Mouse (Mus musculus): ENCODE data around the gene Fgb. TPM values are rescaled to one million over a fixed set of nuclear protein-coding genes. Genes with fewer than 3 reads are reported as not detected.
A peak's percentile ranks its signal among the peaks of the same experiment; 100 is the strongest.

Fgb gene
- polyA plus RNA-seq, 1 experiment from 2014 or later = 7.0 TPM

- no peak overlapping the region for H3K4me2 ChIP-seq (replicated peaks)
- peaks cover 5% of the 10 kb centered on the region for H3K4me1 ChIP-seq (replicated peaks)
- ATAC-seq = no peak
Measured at GRCm38 (mm10) chr3:83053758-83054157, 4.1 kb upstream of the Fgb start.

GRCm38 (mm10) chr3:83053126-83053525 is 3.5 kb upstream of the Fgb start:
- Histone ChIP-seq H3K36me3 (no peaks in the 10 kb centered on the region), H3K27me3 (replicated peaks) (no peaks in the 10 kb centered on the region), H3K4me1 (replicated peaks) (peaks cover 5% of the 10 kb centered on the region), H3K27ac (no peak overlapping the region), H3K4me3 (replicated peaks) (no peak overlapping the region), H3K9ac (no peak overlapping the region), H3K4me2 (replicated peaks) (no peak overlapping the region), H3K9me3 (no peaks in the 10 kb centered on the region)
- ATAC-seq = no peak
- WGBS = 86% methylated on average over 7 of the region's 7 CpGs

More at GRCm38 (mm10) chr3:83053758-83054157, 4.1 kb upstream of the Fgb start:
- no peak overlapping the region for H3K27ac ChIP-seq
- WGBS = 25% methylated on average over 10 of the region's 10 CpGs
- no peak overlapping the region for H3K9ac ChIP-seq
- no peaks in the 10 kb centered on the region for H3K27me3 ChIP-seq (replicated peaks)
- no peak overlapping the region for H3K4me3 ChIP-seq (replicated peaks)
- H3K36me3 ChIP-seq = no peaks in the 10 kb centered on the region
- no peaks in the 10 kb centered on the region for H3K9me3 ChIP-seq

DNA sequence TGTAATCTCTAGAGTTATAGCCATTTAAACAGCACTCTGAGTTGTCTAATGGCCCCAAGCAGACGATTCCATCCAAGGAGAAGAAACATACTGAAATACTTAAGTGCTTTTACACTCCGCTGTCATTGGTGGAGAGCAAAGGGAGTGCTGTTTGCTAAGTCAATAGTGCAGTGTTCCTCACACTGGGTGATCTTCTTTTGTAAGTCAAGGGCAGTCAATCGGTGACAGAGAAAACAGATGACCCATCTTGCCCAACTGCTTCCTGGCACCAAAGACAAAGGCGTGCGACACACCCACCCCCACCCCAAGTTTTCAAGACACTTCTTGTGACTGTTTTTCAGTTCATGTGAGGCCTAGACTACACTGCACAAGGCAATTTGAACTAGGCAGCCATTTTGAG is 2.4 kb upstream of the Fgb start:
- H3K27ac ChIP-seq = no peak overlapping the region
- WGBS = 74% methylated on average over 5 of the region's 5 CpGs
- H3K4me1 ChIP-seq (replicated peaks) = peaks cover 5% of the 10 kb centered on the region
- no peak overlapping the region for H3K4me3 ChIP-seq (replicated peaks)
- H3K9me3 ChIP-seq = no peaks in the 10 kb centered on the region
- H3K4me2 ChIP-seq (replicated peaks) = no peak overlapping the region
- H3K36me3 ChIP-seq = no peaks in the 10 kb centered on the region
- no peak overlapping the region for H3K9ac ChIP-seq
- H3K27me3 ChIP-seq (replicated peaks) = no peaks in the 10 kb centered on the region
- ATAC-seq = no peak

GRCm38 (mm10) chr3:83050661-83051060 is 998 bp upstream of the Fgb start:
- H3K9ac ChIP-seq = no peak overlapping the region
- no peaks in the 10 kb centered on the region for H3K36me3 ChIP-seq
- ATAC-seq = no peak
- H3K9me3 ChIP-seq = no peaks in the 10 kb centered on the region
- WGBS = 68% methylated on average over 5 of the region's 5 CpGs
- H3K4me3 ChIP-seq (replicated peaks) = no peak overlapping the region
- H3K27me3 ChIP-seq (replicated peaks) = no peaks in the 10 kb centered on the region
- H3K4me1 ChIP-seq (replicated peaks) = no peaks in the 10 kb centered on the region
- no peak overlapping the region for H3K27ac ChIP-seq
- no peak overlapping the region for H3K4me2 ChIP-seq (replicated peaks)

DNA sequence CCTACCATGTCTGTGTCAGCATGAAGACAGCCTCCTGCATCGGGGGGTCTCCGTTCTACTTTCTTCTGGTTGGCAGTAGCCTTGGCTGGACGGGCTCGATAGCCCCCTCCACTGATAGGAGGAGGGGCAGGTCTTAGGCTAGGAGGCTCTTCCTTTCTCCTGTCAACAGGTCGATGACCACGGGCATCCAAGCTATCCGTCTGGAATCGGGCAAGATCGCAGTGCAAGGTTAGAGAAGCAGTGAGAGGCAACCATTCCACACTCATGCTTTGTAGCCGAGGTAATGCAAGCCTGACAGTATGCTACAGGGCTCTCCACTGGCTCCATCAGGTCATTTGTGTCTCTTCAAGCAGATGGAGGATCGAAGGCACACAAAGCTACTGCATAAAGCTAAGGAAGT is 3.0 kb downstream of the Fgb start:
- Histone ChIP-seq H3K9me3 (no peaks in the 10 kb centered on the region), H3K27me3 (replicated peaks) (no peaks in the 10 kb centered on the region), H3K4me3 (replicated peaks) (no peak overlapping the region), H3K4me1 (replicated peaks) (no peaks in the 10 kb centered on the region), H3K27ac (no peak overlapping the region), H3K9ac (no peak overlapping the region), H3K36me3 (no peaks in the 10 kb centered on the region), H3K4me2 (replicated peaks) (no peak overlapping the region)
- WGBS = 84% methylated on average over 11 of the region's 11 CpGs
- ATAC-seq = no peak

DNA sequence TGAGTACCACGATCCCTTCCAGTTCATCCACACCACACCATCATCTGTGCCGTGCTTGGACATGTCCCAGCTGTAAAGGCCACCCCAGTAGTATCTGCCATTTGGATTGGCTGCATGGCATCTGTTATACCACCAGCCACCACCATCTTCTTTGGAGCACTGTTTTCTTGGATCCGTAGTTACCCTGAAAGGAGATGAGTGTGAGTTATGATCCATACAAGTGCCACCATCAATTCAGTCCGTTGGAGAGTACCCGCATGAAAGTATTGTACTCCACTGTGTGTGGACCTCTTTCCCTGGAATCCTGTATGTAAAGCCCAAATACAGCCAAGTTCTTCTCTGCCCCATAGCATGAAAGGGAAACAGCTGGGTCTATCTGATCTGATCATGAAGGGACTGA is 7.2 kb downstream of the Fgb start:
- no peak overlapping the region for H3K4me3 ChIP-seq (replicated peaks)
- no peak overlapping the region for H3K9ac ChIP-seq
- H3K27ac ChIP-seq = no peak overlapping the region
- 90% methylated on average over 5 of the region's 5 CpGs for WGBS
- no peaks in the 10 kb centered on the region for H3K9me3 ChIP-seq
- no peak overlapping the region for H3K4me2 ChIP-seq (replicated peaks)
- no peaks in the 10 kb centered on the region for H3K4me1 ChIP-seq (replicated peaks)
- no peaks in the 10 kb centered on the region for H3K27me3 ChIP-seq (replicated peaks)
- ATAC-seq = no peak
- no peaks in the 10 kb centered on the region for H3K36me3 ChIP-seq

DNA sequence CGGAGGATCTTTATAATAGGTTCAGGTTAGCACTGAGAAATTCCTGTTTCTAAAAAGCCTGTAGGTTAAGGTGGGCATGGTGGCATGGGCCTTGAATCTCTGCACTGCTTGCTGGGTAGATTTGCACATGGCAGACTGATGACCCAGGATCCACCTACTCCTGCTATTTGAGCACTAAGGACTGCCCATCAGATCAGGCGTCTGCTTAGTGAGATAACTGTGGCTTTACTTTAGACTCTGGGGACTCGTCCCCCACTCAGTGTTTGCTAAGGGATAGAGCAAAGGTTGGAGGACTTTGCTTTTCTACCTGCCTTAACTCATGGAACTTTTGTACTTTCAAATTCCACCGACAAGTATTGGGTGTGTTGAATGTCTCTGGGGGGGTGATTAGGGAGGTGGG is 10.0 kb downstream of the Fgb start:
- WGBS = 59% methylated on average over 4 of the region's 4 CpGs
- Histone ChIP-seq H3K4me1 (replicated peaks) (no peaks in the 10 kb centered on the region), H3K27ac (no peak overlapping the region), H3K4me3 (replicated peaks) (no peak overlapping the region), H3K36me3 (no peaks in the 10 kb centered on the region), H3K4me2 (replicated peaks) (no peak overlapping the region), H3K9me3 (no peaks in the 10 kb centered on the region), H3K9ac (no peak overlapping the region), H3K27me3 (replicated peaks) (no peaks in the 10 kb centered on the region)
- ATAC-seq = peak; percentile 81

GRCm38 (mm10) chr3:83038865-83039264 is 10.8 kb downstream of the Fgb start:
- Histone ChIP-seq H3K27ac (no peak overlapping the region), H3K36me3 (no peaks in the 10 kb centered on the region), H3K4me3 (replicated peaks) (no peak overlapping the region), H3K27me3 (replicated peaks) (no peaks in the 10 kb centered on the region), H3K4me1 (replicated peaks) (no peaks in the 10 kb centered on the region), H3K4me2 (replicated peaks) (no peak overlapping the region), H3K9me3 (no peaks in the 10 kb centered on the region), H3K9ac (no peak overlapping the region)
- peak; percentile 61; the same call in 1 of the 2 replicates for ATAC-seq
- 68% methylated on average over 2 of the region's 2 CpGs for WGBS

DNA sequence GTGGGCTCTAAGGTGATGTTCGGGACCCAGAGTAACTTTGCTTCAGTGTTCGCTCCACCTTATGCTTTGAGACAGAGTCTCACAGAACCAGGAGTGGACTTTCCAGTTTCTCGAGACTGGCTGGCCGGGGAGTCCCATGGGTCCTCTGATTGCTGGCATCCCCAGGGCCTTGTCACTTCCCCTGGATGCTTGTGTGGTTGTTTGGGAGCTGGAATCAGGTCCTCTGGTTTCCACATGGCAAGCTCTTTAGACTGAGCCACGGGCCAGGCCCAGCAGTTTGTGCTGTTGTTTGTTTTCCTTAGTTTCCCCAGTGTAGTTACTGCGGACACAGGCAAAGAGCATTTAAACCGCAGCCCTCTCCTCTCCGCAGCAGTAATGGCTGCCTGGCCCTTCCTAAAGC is 15.9 kb downstream of the Fgb start:
- Histone ChIP-seq H3K4me1 (replicated peaks) (no peaks in the 10 kb centered on the region), H3K27ac (no peak overlapping the region), H3K4me3 (replicated peaks) (no peak overlapping the region), H3K27me3 (replicated peaks) (no peaks in the 10 kb centered on the region), H3K9ac (no peak overlapping the region), H3K9me3 (no peaks in the 10 kb centered on the region), H3K36me3 (no peaks in the 10 kb centered on the region), H3K4me2 (replicated peaks) (no peak overlapping the region)
- 83% methylated on average over 8 of the region's 8 CpGs for WGBS
- ATAC-seq = no peak

GRCm38 (mm10) chr3:83032746-83033308 is 16.8 kb downstream of the Fgb start:
- H3K4me2 ChIP-seq (replicated peaks) = 0 out of 2 replicates have a peak overlapping the region, but pooled peaks have one; percentile 9
- no peaks in the 10 kb centered on the region for H3K9me3 ChIP-seq
- H3K36me3 ChIP-seq = no peaks in the 10 kb centered on the region
- no peak overlapping the region for H3K9ac ChIP-seq
- H3K27me3 ChIP-seq (replicated peaks) = no peaks in the 10 kb centered on the region
- 57% methylated on average over 13 of the region's 13 CpGs for WGBS
- H3K4me1 ChIP-seq (replicated peaks) = no peaks in the 10 kb centered on the region
- ATAC-seq = no peak
- H3K27ac ChIP-seq = no peak overlapping the region
- no peak overlapping the region for H3K4me3 ChIP-seq (replicated peaks)

- ATAC-seq = no peak
- Histone ChIP-seq H3K4me1 (replicated peaks) (no peaks in the 10 kb centered on the region), H3K4me2 (replicated peaks) (no peak overlapping the region), H3K9me3 (no peaks in the 10 kb centered on the region), H3K27ac (no peak overlapping the region), H3K9ac (no peak overlapping the region), H3K4me3 (replicated peaks) (no peak overlapping the region), H3K27me3 (replicated peaks) (no peaks in the 10 kb centered on the region), H3K36me3 (no peaks in the 10 kb centered on the region)
- 88% methylated on average over 4 of the region's 4 CpGs for WGBS
Measured at GRCm38 (mm10) chr3:83030331-83030730, 19.3 kb downstream of the Fgb start.

GRCm38 (mm10) chr3:83027546-83028251 is 22.0 kb downstream of the Fgb start:
- Histone ChIP-seq H3K27me3 (replicated peaks) (no peaks in the 10 kb centered on the region), H3K27ac (no peak overlapping the region), H3K9me3 (no peaks in the 10 kb centered on the region), H3K4me1 (replicated peaks) (no peaks in the 10 kb centered on the region), H3K36me3 (no peaks in the 10 kb centered on the region), H3K9ac (no peak overlapping the region), H3K4me3 (replicated peaks) (no peak overlapping the region), H3K4me2 (replicated peaks) (no peak overlapping the region)
- 91% methylated on average over 9 of the region's 9 CpGs for WGBS
- ATAC-seq = no peak
